Mouse (Mus musculus) retina, adult 2 months (tissue): ENCODE results near the gene Irf2bp2.

ENCODE experiments used
- DNase-seq: peaks from one replicate; pipeline ENCODE4 v3.0.0-alpha.2; 2012; ENCODE audit warnings: low read depth, low spot score

Irf2bp2 gene

DNA sequence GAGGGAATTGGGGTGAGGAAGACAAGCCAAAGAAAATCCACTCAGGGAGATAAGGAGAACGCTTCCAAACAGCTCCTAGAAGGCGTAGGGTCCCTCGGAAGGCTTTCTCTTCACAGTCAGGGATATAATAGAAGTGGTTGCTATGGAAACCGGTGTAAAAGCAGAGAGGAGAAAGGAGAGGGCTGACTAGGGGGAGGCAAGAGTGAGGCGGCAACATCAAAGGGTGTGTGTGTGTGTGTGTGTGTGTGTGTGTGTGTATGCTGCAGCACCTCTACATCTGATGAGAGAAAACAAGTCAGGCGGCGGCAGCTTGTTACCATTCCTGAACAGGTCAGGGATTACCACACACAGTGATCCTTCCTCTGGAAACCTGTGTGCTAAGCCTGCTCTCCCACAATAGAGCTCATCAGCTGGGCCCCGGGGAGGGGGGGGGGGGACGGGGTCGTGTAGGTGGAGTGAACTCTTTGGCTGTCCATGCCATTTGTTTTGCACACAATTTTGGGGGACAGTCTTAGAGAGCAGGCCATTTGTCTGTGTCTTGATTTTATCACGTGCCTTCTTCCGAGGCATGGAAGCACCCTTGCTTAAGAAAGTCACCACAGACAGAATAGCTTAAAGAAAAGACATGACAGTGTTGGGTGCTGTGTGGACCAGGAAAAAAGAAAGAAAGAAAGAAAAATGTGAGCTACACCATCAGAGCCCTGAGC lies 55.0 kb downstream of the Irf2bp2 start:
- DNase-seq = no peak
